Mouse (Mus musculus): ENCODE measurements at regions not wholly inside any gene's neighbourhood (a gene's known extent, or its start where the extent isn't known, plus 50 kb on each side); places are given as distances from the start of the nearest gene placed in this dataset.

DNA sequence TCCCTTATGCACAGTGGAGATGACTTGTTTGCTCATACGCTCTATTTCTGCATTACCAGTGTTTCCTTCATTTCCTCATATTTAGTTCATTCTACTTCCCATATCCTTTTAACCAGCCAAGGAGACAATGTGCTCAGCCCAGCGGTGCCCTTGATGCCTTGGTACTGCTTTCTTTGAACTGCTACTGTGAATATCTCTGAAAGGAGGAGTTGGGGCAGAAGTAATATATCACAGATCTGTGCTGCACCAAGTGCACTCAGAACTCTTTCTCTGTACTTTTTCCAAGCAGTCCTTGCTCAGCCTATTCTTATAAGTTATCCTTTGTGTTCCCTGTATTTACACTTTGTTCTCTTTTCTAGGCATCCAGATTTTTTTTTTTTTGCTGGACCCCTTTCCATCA is 407.5 kb downstream of the Olfm4 start:
- no peak for TF ChIP-seq CTCF (IDR thresholded peaks at IDR 0.05)
- no peak for TF ChIP-seq EP300 (IDR thresholded peaks at IDR 0.05; ENCODE audit: insufficient read depth, low read depth, low read length)
